Mouse (Mus musculus): ENCODE measurements around the gene Sptlc2. TPM values are rescaled to one million over a fixed set of nuclear protein-coding genes. Genes with fewer than 3 reads are reported as not detected.

The Sptlc2 gene
- total and polyA plus RNA-seq, 2 experiments = 6.5 to 14.4 TPM

DNA sequence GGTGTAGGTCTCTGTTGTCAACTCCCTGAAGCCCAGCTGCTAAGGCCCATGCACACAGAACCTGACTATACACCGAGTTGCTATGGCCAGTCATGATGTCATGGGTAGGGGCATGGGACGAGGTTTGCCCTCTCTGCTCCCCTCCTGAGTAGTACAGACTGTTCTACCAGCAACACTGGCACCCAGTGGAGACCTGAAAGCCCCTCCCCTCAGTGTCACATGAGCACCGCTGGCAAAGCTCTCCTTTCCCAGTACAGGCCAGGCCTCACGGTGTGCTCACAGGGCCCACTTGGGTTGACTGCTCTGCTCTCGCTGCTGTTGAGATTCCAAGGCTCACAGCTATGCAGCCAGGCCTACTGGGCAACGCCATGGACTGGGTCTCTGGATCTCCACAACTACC, 94.2 kb downstream of the Sptlc2 start:
- DNase-seq (ENCODE audit: extremely low read depth, low read depth, low spot score) = no peak
- no peaks in the 10 kb centered on the region for H3K36me3 ChIP-seq (ENCODE audit: control insufficient read depth, insufficient read depth, low read length)
- H3K27ac ChIP-seq (replicated peaks; ENCODE audit: insufficient read depth, low read depth, low read length) = no peak overlapping the region
- H3K4me3 ChIP-seq (ENCODE audit: insufficient read depth, low read depth, low read length) = no peak overlapping the region
- H3K4me1 ChIP-seq (ENCODE audit: control insufficient read depth, insufficient read depth, low read length) = no peaks in the 10 kb centered on the region
- 84% methylated on average over 6 of the region's 6 CpGs for WGBS
- TF ChIP-seq CTCF (IDR thresholded peaks at IDR 0.05; ENCODE audit: low read depth, low read length) (no peak), POLR2A (IDR thresholded peaks at IDR 0.05; ENCODE audit: extremely low read depth, insufficient read depth, low read length) (no peak)
- H3K9ac ChIP-seq (ENCODE audit: low read depth, low read length) = no peak overlapping the region
- 0 out of 2 replicates have a peak, but pooled peaks cover under 1% of the 10 kb centered on the region for H3K27me3 ChIP-seq (ENCODE audit: control insufficient read depth, insufficient read depth, low read length)
- H3K79me2 ChIP-seq (ENCODE audit: control insufficient read depth, insufficient read depth, low read length) = no peaks in the 10 kb centered on the region

DNA sequence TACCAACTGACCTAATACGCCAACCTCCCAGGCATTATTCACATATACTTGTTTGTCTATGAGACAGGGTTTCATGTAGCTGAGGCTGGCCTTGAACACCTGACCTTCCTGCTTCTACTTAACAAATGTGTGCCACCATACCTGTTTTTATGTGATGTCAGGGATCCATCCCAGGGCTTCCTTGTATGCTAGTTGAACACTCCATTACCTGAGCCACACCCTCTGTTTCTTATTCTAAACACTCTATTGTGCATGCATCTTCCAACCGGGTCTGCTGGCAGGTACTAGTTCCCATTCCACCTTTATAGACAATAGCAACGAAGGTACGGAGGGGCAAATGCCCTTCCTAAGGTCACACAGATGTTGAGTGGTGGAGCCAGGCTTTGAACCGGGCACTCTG, 99.1 kb downstream of the Sptlc2 start:
- WGBS = 95% methylated on average over 5 of the region's 5 CpGs

GRCm38 (mm10) chr12:87284726-87285125, 103.4 kb downstream of the Sptlc2 start:
- TF ChIP-seq CTCF (IDR thresholded peaks at IDR 0.05; ENCODE audit: low read depth, low read length) (no peak), POLR2A (IDR thresholded peaks at IDR 0.05; ENCODE audit: extremely low read depth, insufficient read depth, low read length) (no peak)
- Histone ChIP-seq H3K4me3 (ENCODE audit: insufficient read depth, low read depth, low read length) (no peak overlapping the region), H3K4me1 (ENCODE audit: control insufficient read depth, insufficient read depth, low read length) (no peaks in the 10 kb centered on the region), H3K36me3 (ENCODE audit: control insufficient read depth, insufficient read depth, low read length) (no peaks in the 10 kb centered on the region), H3K79me2 (ENCODE audit: control insufficient read depth, insufficient read depth, low read length) (no peaks in the 10 kb centered on the region), H3K27me3 (ENCODE audit: control insufficient read depth, insufficient read depth, low read length) (no peaks in the 10 kb centered on the region), H3K27ac (replicated peaks; ENCODE audit: insufficient read depth, low read depth, low read length) (no peak overlapping the region), H3K9ac (ENCODE audit: low read depth, low read length) (no peak overlapping the region)
- DNase-seq (ENCODE audit: extremely low read depth, low read depth, low spot score) = no peak
- WGBS = 52% methylated on average over 5 of the region's 5 CpGs

More for the DNA sequence above, 99.1 kb downstream of the Sptlc2 start:
- DNase-seq (ENCODE audit: extremely low read depth, low read depth, low spot score) = no peak
- Histone ChIP-seq H3K79me2 (ENCODE audit: control insufficient read depth, insufficient read depth, low read length) (no peaks in the 10 kb centered on the region), H3K4me3 (ENCODE audit: insufficient read depth, low read depth, low read length) (no peak overlapping the region), H3K9ac (ENCODE audit: low read depth, low read length) (no peak overlapping the region), H3K36me3 (ENCODE audit: control insufficient read depth, insufficient read depth, low read length) (no peaks in the 10 kb centered on the region), H3K4me1 (ENCODE audit: control insufficient read depth, insufficient read depth, low read length) (no peaks in the 10 kb centered on the region), H3K27me3 (ENCODE audit: control insufficient read depth, insufficient read depth, low read length) (no peaks in the 10 kb centered on the region), H3K27ac (replicated peaks; ENCODE audit: insufficient read depth, low read depth, low read length) (no peak overlapping the region)
- no peak for TF ChIP-seq CTCF (IDR thresholded peaks at IDR 0.05; ENCODE audit: low read depth, low read length)
- TF ChIP-seq POLR2A (IDR thresholded peaks at IDR 0.05; ENCODE audit: extremely low read depth, insufficient read depth, low read length) = no peak

GRCm38 (mm10) chr12:87284268-87284667, 103.9 kb downstream of the Sptlc2 start:
- TF ChIP-seq CTCF (IDR thresholded peaks at IDR 0.05; ENCODE audit: low read depth, low read length) (no peak), POLR2A (IDR thresholded peaks at IDR 0.05; ENCODE audit: extremely low read depth, insufficient read depth, low read length) (no peak)
- Histone ChIP-seq H3K27ac (replicated peaks; ENCODE audit: insufficient read depth, low read depth, low read length) (no peak overlapping the region), H3K4me3 (ENCODE audit: insufficient read depth, low read depth, low read length) (no peak overlapping the region), H3K79me2 (ENCODE audit: control insufficient read depth, insufficient read depth, low read length) (no peaks in the 10 kb centered on the region), H3K27me3 (ENCODE audit: control insufficient read depth, insufficient read depth, low read length) (no peaks in the 10 kb centered on the region), H3K4me1 (ENCODE audit: control insufficient read depth, insufficient read depth, low read length) (no peaks in the 10 kb centered on the region), H3K36me3 (ENCODE audit: control insufficient read depth, insufficient read depth, low read length) (no peaks in the 10 kb centered on the region), H3K9ac (ENCODE audit: low read depth, low read length) (no peak overlapping the region)
- DNase-seq (ENCODE audit: extremely low read depth, low read depth, low spot score) = no peak
- WGBS = 67% methylated on average over 4 of the region's 4 CpGs

DNA sequence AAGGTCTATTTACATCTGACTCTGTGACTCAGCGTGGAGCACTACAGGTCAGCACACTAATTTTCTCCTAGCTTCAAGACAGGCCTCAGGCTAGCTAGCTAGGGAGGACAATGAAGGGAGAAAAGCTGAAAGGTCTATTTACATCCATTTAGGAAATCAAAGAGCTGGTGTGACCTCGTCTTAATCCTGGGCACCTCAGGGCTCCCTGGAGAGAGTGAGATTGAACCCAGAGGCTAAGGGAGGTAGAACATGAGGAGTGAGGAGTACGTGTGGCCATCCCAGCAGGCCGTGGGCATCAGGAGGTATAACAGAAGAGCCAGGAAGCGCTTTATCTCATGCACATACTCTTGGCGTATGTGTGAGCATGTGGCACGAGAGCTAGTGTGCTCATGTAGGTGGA, 104.4 kb downstream of the Sptlc2 start:
- TF ChIP-seq CTCF (IDR thresholded peaks at IDR 0.05; ENCODE audit: low read depth, low read length) = no peak
- TF ChIP-seq POLR2A (IDR thresholded peaks at IDR 0.05; ENCODE audit: extremely low read depth, insufficient read depth, low read length) = no peak
- no peak for DNase-seq (ENCODE audit: extremely low read depth, low read depth, low spot score)
- Histone ChIP-seq H3K9ac (ENCODE audit: low read depth, low read length) (no peak overlapping the region), H3K4me1 (ENCODE audit: control insufficient read depth, insufficient read depth, low read length) (no peaks in the 10 kb centered on the region), H3K27me3 (ENCODE audit: control insufficient read depth, insufficient read depth, low read length) (no peaks in the 10 kb centered on the region), H3K36me3 (ENCODE audit: control insufficient read depth, insufficient read depth, low read length) (no peaks in the 10 kb centered on the region), H3K27ac (replicated peaks; ENCODE audit: insufficient read depth, low read depth, low read length) (no peak overlapping the region), H3K79me2 (ENCODE audit: control insufficient read depth, insufficient read depth, low read length) (no peaks in the 10 kb centered on the region), H3K4me3 (ENCODE audit: insufficient read depth, low read depth, low read length) (no peak overlapping the region)
- 92% methylated on average over 7 of the region's 7 CpGs for WGBS

DNA sequence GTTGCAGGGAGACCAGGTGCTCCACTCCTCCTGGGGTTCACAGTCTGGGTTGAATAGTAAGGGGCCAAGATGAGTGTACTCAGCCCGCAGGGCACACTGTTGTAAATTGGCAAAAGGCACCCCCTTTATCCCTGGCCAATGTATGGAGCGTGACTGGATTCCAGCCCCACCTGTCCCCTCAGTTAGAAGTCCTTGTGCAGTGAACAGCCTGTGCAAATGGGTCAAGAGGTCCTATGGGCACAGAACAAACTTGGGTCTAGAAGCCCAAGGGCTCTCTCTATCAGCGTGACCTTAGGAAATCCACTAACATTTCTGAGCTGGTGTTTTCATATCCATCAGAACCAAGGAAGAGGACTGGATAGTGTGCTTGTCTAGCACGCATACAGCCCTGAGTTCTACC, 105.4 kb downstream of the Sptlc2 start:
- TF ChIP-seq POLR2A (IDR thresholded peaks at IDR 0.05; ENCODE audit: extremely low read depth, insufficient read depth, low read length) (no peak), CTCF (IDR thresholded peaks at IDR 0.05; ENCODE audit: low read depth, low read length) (no peak)
- Histone ChIP-seq H3K4me1 (ENCODE audit: control insufficient read depth, insufficient read depth, low read length) (no peaks in the 10 kb centered on the region), H3K4me3 (ENCODE audit: insufficient read depth, low read depth, low read length) (no peak overlapping the region), H3K9ac (ENCODE audit: low read depth, low read length) (no peak overlapping the region), H3K36me3 (ENCODE audit: control insufficient read depth, insufficient read depth, low read length) (no peaks in the 10 kb centered on the region), H3K27ac (replicated peaks; ENCODE audit: insufficient read depth, low read depth, low read length) (no peak overlapping the region), H3K79me2 (ENCODE audit: control insufficient read depth, insufficient read depth, low read length) (no peaks in the 10 kb centered on the region), H3K27me3 (ENCODE audit: control insufficient read depth, insufficient read depth, low read length) (no peaks in the 10 kb centered on the region)
- no peak for DNase-seq (ENCODE audit: extremely low read depth, low read depth, low spot score)
- 98% methylated on average over 4 of the region's 4 CpGs for WGBS

Measured in liver, adult 2 months (tissue).